Mouse (Mus musculus) intestine, embryonic 16.5 days (tissue): ENCODE data around the gene Acot7. TPM values are rescaled to one million over a fixed set of nuclear protein-coding genes. Genes with fewer than 3 reads are reported as not detected.

Experiments
- ATAC-seq: fragments of 200-750 bp; cut with Nextera tagmentation; 2 replicates; pipeline ENCODE4 v1.8.0; 2017; ENCODE audit warnings: moderate TSS enrichment, moderate library complexity
- H3K27ac ChIP-seq: fragments of 300-500 bp; sonication (generic); 2 replicates; pipeline ENCODE4 v1.5.1; 2014; ENCODE audit warnings: mild to moderate bottlenecking, low read length
- H3K27me3 ChIP-seq: fragments of 300-500 bp; sonication (generic); replicated peaks from 2 replicates; pipeline ENCODE4 v1.6.1; 2014; ENCODE audit warnings: low read length, control low read depth, mixed read lengths; ENCODE audit not compliant: control insufficient read depth, insufficient read depth
- H3K36me3 ChIP-seq: fragments of 300-500 bp; sonication (generic); 2 replicates; pipeline ENCODE4 v1.6.1; 2014; ENCODE audit warnings: low read length, control low read depth; ENCODE audit not compliant: control insufficient read depth, insufficient read depth
- H3K4me1 ChIP-seq: fragments of 300-500 bp; sonication (generic); 2 replicates; pipeline ENCODE4 v1.6.1; 2014; ENCODE audit warnings: low read length, control low read depth, mixed read lengths; ENCODE audit not compliant: control insufficient read depth, insufficient read depth
- H3K4me2 ChIP-seq: fragments of 300-500 bp; sonication (generic); 2 replicates; pipeline ENCODE4 v1.6.1; 2014; ENCODE audit warnings: low read depth, low read length, control low read depth
- H3K4me3 ChIP-seq: fragments of 300-500 bp; sonication (generic); 2 replicates; pipeline ENCODE4 v1.5.1; 2014; ENCODE audit warnings: mild to moderate bottlenecking, low read length
- H3K9ac ChIP-seq: fragments of 300-500 bp; sonication (generic); 2 replicates; pipeline ENCODE4 v1.6.1; 2014; ENCODE audit warnings: low read depth, low read length
- H3K9me3 ChIP-seq: fragments of 300-500 bp; sonication (generic); 2 replicates; pipeline ENCODE4 v1.6.1; 2016; ENCODE audit warnings: low read length, control low read depth; ENCODE audit not compliant: control insufficient read depth
- WGBS: fragments of 180-500 bp; shearing (Covaris S2); extraction: QIAGEN DNeasy Blood & Tissue Kit; methylation state at CpG from one replicate; pipeline ENCODE4 v1.1.7; 2014; 5-methylcytosine and 5-hydroxymethylcytosine counted together
- polyA plus RNA-seq: library from polyadenylated mRNA; unstranded; fragments of >200 nt; fragmentation: Nextera tagmentation; extraction: Ambion mirVana; gene quantifications from 2 replicates; pipeline ENCODE4 v1.2.1, GENCODE M21; 2015

Gene Acot7
- polyA plus RNA-seq: 49.4 and 52.5 TPM in 2 replicates

DNA sequence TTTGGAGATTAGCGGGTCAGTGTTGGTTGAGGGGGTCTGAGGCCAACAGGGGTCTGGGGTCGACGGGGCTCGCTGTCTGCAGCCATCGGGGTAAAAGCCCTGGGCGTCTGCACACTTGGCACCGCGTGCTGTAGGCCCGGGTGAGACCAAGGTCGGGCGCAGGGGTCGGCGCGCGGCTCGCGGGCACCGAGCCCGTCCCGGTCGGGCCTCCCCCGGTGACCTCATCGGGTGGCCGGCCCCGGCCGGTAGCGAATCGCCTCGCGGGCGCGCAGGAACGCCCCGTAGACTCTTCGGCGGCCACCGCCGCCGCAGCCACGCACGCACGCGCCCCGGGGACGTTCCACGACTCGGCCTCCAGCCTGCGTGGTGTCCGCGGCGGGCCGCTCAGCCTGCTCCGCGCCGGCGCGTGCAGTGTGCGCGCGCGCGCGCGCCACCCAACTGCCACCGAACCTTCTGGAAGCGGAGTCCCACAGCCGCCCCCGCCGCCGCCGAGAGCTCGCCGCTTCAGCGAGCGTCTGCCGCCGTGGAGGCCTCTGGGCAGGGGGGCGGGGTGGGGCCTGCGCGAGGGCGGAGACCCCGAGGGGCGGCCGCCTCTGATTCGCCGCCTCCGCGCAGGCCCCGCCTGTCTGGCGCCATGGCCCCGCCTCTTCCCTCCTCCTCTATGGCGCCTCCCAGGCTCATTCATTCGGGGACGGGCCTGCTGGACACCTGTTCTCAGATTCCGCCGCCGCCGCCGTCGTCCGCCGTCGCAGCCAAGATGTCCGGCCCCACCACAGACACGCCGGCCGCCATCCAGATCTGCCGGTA lies at the start of gene Acot7:
TSS of gene Acot7 (plus strand) at position 598 of the 807 bp plus-strand sequence.
- Histone ChIP-seq H3K9ac (peak within 1 kb of the TSS; percentile 86), H3K27me3 (0 out of 2 replicates have a peak, but pooled peaks cover 8% of the 10 kb centered on the region), H3K4me2 (peak within 1 kb of the TSS; percentile 93), H3K4me1 (peaks cover 11% of the 10 kb centered on the region), H3K36me3 (no peaks in the 10 kb centered on the region), H3K4me3 (peak within 1 kb of the TSS; percentile 68), H3K9me3 (no peaks in the 10 kb centered on the region), H3K27ac (peak within 1 kb of the TSS; percentile 74)
- WGBS: under 1% methylated on average over 65 of the region's 108 CpGs
- peak; percentile 97 for ATAC-seq

DNA sequence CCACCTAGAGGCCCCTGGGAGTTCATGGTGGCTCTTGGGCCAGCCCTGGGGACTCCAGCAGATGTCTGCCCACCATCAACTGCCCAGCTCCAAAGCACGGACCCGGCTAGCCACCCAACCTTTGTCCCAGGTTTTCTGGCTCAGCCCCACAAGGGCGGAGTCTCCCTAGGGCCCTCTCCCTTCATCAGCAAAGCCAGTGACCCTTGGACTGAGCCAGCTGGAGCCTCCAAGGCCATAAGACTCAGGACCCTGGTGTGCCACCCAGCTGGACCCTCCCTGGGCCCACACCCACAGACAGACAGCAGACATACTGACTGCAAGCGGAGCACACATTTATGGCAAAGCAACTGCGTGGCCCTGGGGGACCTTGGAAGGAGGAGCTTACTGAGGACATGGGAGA lies 49.1 kb upstream of the Acot7 start:
- Histone ChIP-seq H3K36me3 (no peaks in the 10 kb centered on the region; the same call in 1 of the 2 replicates), H3K9ac (peak overlapping the region; percentile 34; the same call in 1 of the 2 replicates), H3K4me2 (peak overlapping the region; percentile 88), H3K9me3 (no peaks in the 10 kb centered on the region; the same call in 1 of the 2 replicates), H3K4me3 (peak overlapping the region; percentile 32), H3K4me1 (peaks cover 49% of the 10 kb centered on the region), H3K27me3 (peaks cover 84% of the 10 kb centered on the region), H3K27ac (no peak overlapping the region)
- peak; percentile 18 for ATAC-seq
- WGBS: 48% methylated on average over 5 of the region's 5 CpGs

DNA sequence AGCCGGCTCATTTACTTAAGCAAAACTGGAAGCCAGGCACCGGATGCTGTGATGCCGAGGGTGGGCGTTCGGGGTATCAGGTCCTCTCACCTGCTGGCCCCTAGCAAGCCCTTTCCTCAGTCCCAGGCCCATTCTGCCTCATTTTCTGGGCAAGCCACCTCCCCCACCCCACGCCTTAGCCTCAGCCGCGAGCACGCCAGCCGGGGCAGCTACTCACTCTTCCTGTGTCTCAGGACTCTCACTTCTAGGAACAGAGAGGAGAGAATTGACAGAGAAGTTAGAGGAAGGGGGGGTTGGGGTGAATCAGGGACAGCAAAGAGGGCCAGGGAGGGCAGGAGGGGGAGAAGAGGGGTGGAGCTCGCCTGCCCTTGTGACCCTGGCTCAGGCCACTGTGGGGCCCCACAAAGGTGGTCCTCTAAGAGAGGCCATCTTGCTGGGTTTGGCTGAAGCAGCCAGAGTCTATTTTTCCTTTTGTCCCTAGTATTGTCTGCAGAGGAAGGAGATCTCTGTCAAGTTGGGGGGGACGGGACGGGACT lies 48.5 kb upstream of the Acot7 start:
- H3K36me3 ChIP-seq: no peaks in the 10 kb centered on the region; the same call in 1 of the 2 replicates
- peak overlapping the region; percentile 88 for H3K4me2 ChIP-seq
- H3K27ac ChIP-seq: no peak overlapping the region
- H3K9me3 ChIP-seq: no peaks in the 10 kb centered on the region; the same call in 1 of the 2 replicates
- peaks cover 81% of the 10 kb centered on the region for H3K27me3 ChIP-seq
- WGBS: 43% methylated on average over 13 of the region's 13 CpGs
- peak overlapping the region; percentile 32 for H3K4me3 ChIP-seq
- peaks cover 49% of the 10 kb centered on the region for H3K4me1 ChIP-seq
- no peak for ATAC-seq
- peak overlapping the region; percentile 24; the same call in 1 of the 2 replicates for H3K9ac ChIP-seq

DNA sequence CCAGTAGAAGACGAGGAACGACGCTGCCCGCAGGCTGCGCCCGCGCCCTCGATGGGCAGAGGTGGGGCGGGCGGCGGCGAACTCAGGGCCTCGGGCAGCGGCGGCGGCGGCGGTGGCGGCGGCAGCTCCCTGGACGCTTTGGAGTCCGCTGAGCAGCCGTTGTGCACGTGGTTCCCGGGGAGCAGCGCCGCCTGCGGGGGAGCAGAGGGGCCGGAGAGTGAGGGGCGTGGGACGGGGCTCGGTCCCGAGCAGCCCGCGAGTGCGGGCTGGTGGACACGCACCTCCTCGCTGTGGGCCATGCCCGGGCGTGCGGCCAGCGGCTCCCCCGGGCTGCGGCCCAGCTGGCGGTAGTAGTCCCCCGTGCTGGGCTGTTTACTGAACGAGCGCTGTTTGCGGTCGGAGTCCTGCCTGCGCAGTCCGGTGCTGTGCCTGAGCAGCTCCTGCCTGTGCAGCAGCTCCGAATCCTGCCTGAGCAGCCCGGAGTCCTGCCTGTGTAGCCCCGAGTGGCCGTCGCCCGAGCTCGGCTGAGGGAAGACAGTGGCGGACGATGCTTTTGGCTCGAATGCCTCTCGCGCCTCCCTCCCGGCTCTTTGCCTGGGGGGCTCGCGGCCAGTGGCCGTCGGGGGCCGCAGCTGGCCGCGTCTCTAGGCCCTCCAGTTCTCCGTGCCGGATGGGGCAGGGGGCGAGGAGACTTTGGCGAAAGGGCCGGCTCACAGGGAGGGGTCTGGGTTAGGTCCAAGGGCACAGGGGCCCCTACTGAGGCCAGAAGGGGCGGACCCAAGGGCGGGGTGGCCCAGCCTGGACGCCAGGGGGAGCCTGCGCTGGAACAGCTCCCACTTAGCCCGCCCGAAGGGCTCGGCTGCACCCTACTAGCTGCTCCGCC lies 46.9 kb upstream of the Acot7 start:
- whole genome bisulfite sequencing: under 1% methylated on average over 85 of the region's 85 CpGs
- H3K4me2 ChIP-seq: peak overlapping the region; percentile 88
- peak overlapping the region; percentile 72 for H3K9ac ChIP-seq
- peak overlapping the region; percentile 59 for H3K4me3 ChIP-seq
- peak; percentile 82 for ATAC-seq
- peak overlapping the region; percentile 23 for H3K27ac ChIP-seq
- peaks cover 67% of the 10 kb centered on the region for H3K27me3 ChIP-seq
- H3K4me1 ChIP-seq: peaks cover 46% of the 10 kb centered on the region
- no peaks in the 10 kb centered on the region; the same call in 1 of the 2 replicates for H3K36me3 ChIP-seq
- H3K9me3 ChIP-seq: no peaks in the 10 kb centered on the region; the same call in 1 of the 2 replicates

DNA sequence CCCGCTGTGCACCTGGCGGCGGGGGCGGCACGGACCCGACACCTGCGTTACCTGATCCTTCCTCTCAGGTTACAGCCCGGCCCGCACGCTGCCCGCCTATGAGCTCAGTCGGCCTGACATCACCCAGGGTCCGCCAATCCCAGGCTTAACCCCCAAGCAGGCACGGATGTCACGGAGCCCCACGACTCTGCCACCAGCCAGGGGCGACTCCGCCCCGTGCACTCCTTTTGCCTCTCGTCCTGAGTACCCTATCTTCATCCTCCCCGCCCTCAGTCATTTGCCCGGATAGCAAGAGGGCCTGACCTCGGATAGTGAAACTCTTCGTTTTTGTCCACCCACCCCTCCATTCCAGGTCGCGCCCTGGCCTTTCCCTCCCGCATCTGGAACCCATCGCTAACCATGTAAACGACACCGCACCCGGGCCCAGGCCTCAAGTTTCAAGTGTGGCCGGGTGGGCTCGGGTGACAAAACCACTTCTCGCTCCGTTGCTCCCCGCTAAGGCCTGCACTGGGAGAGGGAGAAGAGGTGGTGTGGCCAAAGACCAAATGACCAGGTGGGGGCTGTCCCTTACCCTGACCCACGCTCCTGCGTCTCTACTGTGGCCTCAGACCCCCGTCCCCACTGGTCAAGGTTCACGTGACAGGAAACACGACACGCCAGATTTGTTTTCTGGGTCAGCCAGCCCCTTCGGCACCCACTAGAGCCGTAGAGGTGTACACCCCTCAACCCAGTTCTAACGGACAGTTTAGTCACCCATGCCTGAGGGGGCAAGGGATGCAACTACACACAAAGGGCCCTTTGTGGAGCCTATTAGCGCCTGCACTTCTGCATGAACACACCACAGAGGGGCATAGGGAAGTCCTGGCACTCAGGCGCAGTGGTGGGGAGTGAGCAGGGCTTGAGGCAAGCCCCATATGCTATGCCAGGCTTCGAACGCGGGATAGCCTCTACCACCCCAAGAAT lies 45.8 kb upstream of the Acot7 start:
- H3K27ac ChIP-seq: peak overlapping the region; percentile 60

DNA sequence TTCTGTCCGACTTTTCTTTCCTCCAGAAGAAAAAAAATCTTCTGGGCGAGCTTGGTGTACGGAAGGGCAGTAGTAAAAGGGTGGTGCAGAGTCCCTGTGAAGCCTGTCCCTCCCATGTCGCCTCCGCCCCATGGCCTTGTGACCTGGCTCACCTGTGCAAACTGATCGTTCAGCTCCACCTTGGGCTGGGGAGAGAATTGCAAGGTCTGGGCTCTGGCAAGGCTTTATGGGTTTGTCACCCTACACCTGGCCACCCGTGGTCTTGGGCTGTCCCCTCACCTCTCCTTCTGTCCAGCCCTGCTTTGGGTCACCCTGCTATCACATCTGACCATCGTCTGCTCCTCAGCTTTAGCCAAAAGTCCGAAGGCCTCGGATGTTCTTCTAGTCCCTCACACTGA lies 45.2 kb upstream of the Acot7 start:
- no peak overlapping the region for H3K4me3 ChIP-seq
- no peak overlapping the region for H3K9ac ChIP-seq
- H3K9me3 ChIP-seq: no peaks in the 10 kb centered on the region
- ATAC-seq: peak; percentile 33
- WGBS: 21% methylated on average over 10 of the region's 10 CpGs
- peaks cover 45% of the 10 kb centered on the region for H3K4me1 ChIP-seq
- H3K27ac ChIP-seq: peak overlapping the region; percentile 60
- peak overlapping the region; percentile 88; the same call in 1 of the 2 replicates for H3K4me2 ChIP-seq
- peaks cover 50% of the 10 kb centered on the region for H3K27me3 ChIP-seq
- no peaks in the 10 kb centered on the region for H3K36me3 ChIP-seq

More for the DNA sequence above, 45.8 kb upstream of the Acot7 start:
- Histone ChIP-seq H3K4me3 (peak overlapping the region; percentile 59), H3K4me1 (peaks cover 45% of the 10 kb centered on the region), H3K36me3 (no peaks in the 10 kb centered on the region), H3K4me2 (peak overlapping the region; percentile 88), H3K9me3 (no peaks in the 10 kb centered on the region), H3K27me3 (peaks cover 57% of the 10 kb centered on the region), H3K9ac (peak overlapping the region; percentile 72)
- 9% methylated on average over 49 of the region's 50 CpGs for WGBS
- ATAC-seq: peak; percentile 60

DNA sequence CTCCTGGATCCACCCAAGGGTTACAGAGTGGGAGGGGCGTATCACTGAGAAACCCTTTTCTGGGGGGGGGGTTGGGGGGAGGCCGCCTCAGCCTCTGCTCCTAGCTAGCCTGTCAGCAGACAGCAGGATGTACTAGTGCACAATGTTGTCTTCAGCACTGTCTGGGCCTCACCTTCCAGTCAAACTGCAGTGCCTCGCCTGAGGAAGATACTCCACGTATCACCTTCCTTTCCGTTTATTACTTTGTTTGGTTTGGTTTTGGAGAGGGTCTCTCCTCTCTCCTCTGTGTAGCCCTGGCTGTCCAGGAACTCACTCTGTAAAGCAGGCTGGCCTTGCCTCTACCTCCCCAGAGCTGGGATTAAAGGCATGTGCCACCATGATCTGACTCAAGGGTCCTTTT lies 44.7 kb upstream of the Acot7 start:
- Histone ChIP-seq H3K4me2 (no peak overlapping the region), H3K27me3 (peaks cover 46% of the 10 kb centered on the region), H3K4me1 (peaks cover 45% of the 10 kb centered on the region), H3K36me3 (no peaks in the 10 kb centered on the region), H3K9ac (no peak overlapping the region), H3K27ac (no peak overlapping the region), H3K9me3 (no peaks in the 10 kb centered on the region), H3K4me3 (no peak overlapping the region)
- WGBS: 51% methylated on average over 5 of the region's 5 CpGs
- no peak for ATAC-seq

DNA sequence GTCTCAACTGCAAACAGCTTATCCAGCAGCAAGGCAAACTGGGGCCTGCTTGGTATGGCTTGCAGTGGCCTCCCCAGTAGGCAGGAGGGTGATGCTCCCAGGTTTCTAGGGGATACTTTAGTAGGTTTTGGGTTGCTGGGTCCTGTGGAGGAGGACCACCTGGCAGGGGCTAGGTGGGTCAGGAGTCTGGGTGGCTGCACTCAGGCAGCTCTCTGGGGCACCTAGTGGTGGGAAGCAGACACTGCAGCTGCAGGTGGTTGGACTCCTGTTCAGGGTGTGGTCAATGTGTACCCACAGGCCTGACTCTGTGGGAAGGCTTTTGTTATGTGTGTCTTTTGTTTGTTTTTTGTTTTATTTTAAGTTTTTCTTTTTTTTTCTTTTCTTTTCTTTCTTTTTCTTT lies 43.4 kb upstream of the Acot7 start:
- peaks cover 45% of the 10 kb centered on the region for H3K4me1 ChIP-seq
- peaks cover 38% of the 10 kb centered on the region for H3K27me3 ChIP-seq
- no peak for ATAC-seq
- H3K27ac ChIP-seq: no peak overlapping the region
- H3K4me2 ChIP-seq: no peak overlapping the region
- no peaks in the 10 kb centered on the region for H3K9me3 ChIP-seq
- H3K4me3 ChIP-seq: no peak overlapping the region
- no peaks in the 10 kb centered on the region for H3K36me3 ChIP-seq
- H3K9ac ChIP-seq: no peak overlapping the region
